Mouse (Mus musculus): ENCODE data around the gene Cox6a1.
A peak's percentile ranks its signal among the peaks of the same experiment; 100 is the strongest.

Gene Cox6a1

DNA sequence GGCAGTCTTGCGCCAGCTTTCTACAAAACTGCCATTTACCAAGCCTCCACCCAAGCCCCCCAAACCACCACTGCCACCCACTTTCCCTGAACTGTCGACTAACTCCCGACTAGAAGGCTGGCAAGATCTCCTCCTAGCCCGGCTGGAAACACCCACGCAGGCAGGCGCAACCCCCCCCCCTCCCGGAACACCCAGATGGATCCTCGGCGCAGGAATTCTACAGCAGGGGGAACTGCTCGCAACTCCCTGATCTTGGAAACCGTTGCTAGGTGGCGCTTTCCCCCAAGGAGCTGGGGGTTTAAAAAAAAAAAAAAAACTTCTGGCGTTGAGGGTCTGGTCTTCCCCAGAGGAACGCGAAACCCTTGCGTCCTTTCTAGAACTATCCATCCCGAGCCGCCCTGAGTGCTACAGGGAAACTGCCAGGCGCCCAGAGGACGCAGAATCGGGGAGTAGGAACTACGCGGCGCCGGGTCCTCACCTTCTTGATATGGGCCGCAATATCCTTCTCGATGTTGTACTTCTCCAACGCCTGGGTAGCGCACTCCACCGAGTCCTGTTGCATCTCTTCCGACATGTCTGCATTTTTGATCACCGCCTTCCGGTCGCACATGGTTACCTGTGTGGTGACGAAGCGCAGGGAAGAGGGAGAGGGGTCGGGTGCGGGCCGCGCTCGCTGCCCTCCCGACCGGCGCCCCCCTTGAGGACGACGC, 48.6 kb downstream of the Cox6a1 start:
- DNase-seq = peak; percentile 72

GRCm38 (mm10) chr5:115296347-115296746, 52.4 kb downstream of the Cox6a1 start:
- no peak for DNase-seq

Measured in kidney, adult 18-20 months (tissue).